ENCODE assay signal across 8 mouse cellular contexts in genomic region chr7:80077801-80078200, GRCm38 (mm10). TPM values are rescaled to one million over a fixed set of nuclear protein-coding genes. Genes with fewer than 3 reads are reported as not detected.
DNase-seq lines count a peak whose midpoint lies in the region; ATAC-seq and TF ChIP-seq lines count a peak whose summit lies in the region.

No protein-coding gene starts in this region.

- ATAC-seq in hindbrain, postnatal 0 days = no peak
- no peak for ATAC-seq in embryonic facial prominence, embryonic 13.5 days (ENCODE audit: insufficient number of reproducible peaks, insufficient read depth, low FRiP score, low TSS enrichment, low read depth)
- ATAC-seq in lung, postnatal 0 days = peak; percentile 11; the same call in 1 of the 2 replicates

- no peak for TF ChIP-seq EP300 in lung, postnatal 0 days (IDR thresholded peaks at IDR 0.05)

- H3K4me2 ChIP-seq in hindbrain, postnatal 0 days (ENCODE audit: low read depth, low read length) = no peak overlapping the region
- no peak overlapping the region for H3K4me2 ChIP-seq in embryonic facial prominence, embryonic 13.5 days
- H3K4me2 ChIP-seq in lung, postnatal 0 days (replicated peaks; ENCODE audit: low read depth, low read length) = no peak overlapping the region

- H3K9me3 ChIP-seq in hindbrain, embryonic 10.5 days = no peaks in the 10 kb centered on the region
- H3K9me3 ChIP-seq in hindbrain, postnatal 0 days (ENCODE audit: low read length) = no peaks in the 10 kb centered on the region
- no peaks in the 10 kb centered on the region for H3K9me3 ChIP-seq in embryonic facial prominence, embryonic 13.5 days
- H3K9me3 ChIP-seq in lung, postnatal 0 days (ENCODE audit: low read length) = no peaks in the 10 kb centered on the region

- 70% methylated on average over 9 of the region's 9 CpGs for WGBS in hindbrain, embryonic 10.5 days
- WGBS in hindbrain, postnatal 0 days = 56% methylated on average over 9 of the region's 9 CpGs
- WGBS in embryonic facial prominence, embryonic 13.5 days = 62% methylated on average over 9 of the region's 9 CpGs
- WGBS in lung, postnatal 0 days = 25% methylated on average over 9 of the region's 9 CpGs

- TF ChIP-seq CTCF in hindbrain, postnatal 0 days (IDR thresholded peaks at IDR 0.05; ENCODE audit: low read depth) = no peak
- TF ChIP-seq CTCF in lung, postnatal 0 days (IDR thresholded peaks at IDR 0.05) = no peak

- H3K4me1 ChIP-seq in hindbrain, embryonic 10.5 days (replicated peaks) = peaks cover 68% of the 10 kb centered on the region
- H3K4me1 ChIP-seq in hindbrain, postnatal 0 days (ENCODE audit: insufficient read depth, low read length) = peaks cover 14% of the 10 kb centered on the region
- H3K4me1 ChIP-seq in embryonic facial prominence, embryonic 13.5 days = peaks cover 56% of the 10 kb centered on the region
- H3K4me1 ChIP-seq in lung, postnatal 0 days (ENCODE audit: insufficient read depth, low read depth, low read length) = peaks cover 46% of the 10 kb centered on the region

- DNase-seq in hindbrain, embryonic 10.5 days (ENCODE audit: low spot score) = no peak
- DNase-seq in hindbrain, postnatal 0 days (ENCODE audit: low spot score) = no peak
- DNase-seq in kidney, adult 18-20 months = peak; percentile 34
- DNase-seq in lung, postnatal 0 days (ENCODE audit: low spot score) = peak; percentile 52
- DNase-seq in frontal cortex, postnatal 36 days (ENCODE audit: low spot score in 2 of 2) = no peak
- DNase-seq in T-cell, adult 2 months (ENCODE audit: low spot score) = no peak
- no peak for DNase-seq in adrenal gland, postnatal 14 days

- no peak overlapping the region for H3K9ac ChIP-seq in hindbrain, postnatal 0 days (replicated peaks; ENCODE audit: low read length)
- no peak overlapping the region for H3K9ac ChIP-seq in embryonic facial prominence, embryonic 13.5 days
- H3K9ac ChIP-seq in lung, postnatal 0 days (replicated peaks; ENCODE audit: low read depth) = no peak overlapping the region

- peaks cover 22% of the 10 kb centered on the region for H3K36me3 ChIP-seq in hindbrain, embryonic 10.5 days
- H3K36me3 ChIP-seq in hindbrain, postnatal 0 days (ENCODE audit: insufficient read depth, low read length) = peaks cover 11% of the 10 kb centered on the region
- peaks cover 20% of the 10 kb centered on the region for H3K36me3 ChIP-seq in embryonic facial prominence, embryonic 13.5 days
- peaks cover 7% of the 10 kb centered on the region; the same call in 1 of the 2 replicates for H3K36me3 ChIP-seq in lung, postnatal 0 days (ENCODE audit: insufficient read depth, low read length)

- peak overlapping the region; percentile 87 for H3K27ac ChIP-seq in hindbrain, embryonic 10.5 days
- H3K27ac ChIP-seq in hindbrain, postnatal 0 days = no peak overlapping the region
- peak overlapping the region; percentile 8; the same call in 1 of the 2 replicates for H3K27ac ChIP-seq in embryonic facial prominence, embryonic 13.5 days
- H3K27ac ChIP-seq in lung, postnatal 0 days (ENCODE audit: low read length) = peak overlapping the region; percentile 54

- no peaks in the 10 kb centered on the region for H3K27me3 ChIP-seq in hindbrain, embryonic 10.5 days (ENCODE audit: insufficient read depth, poor library complexity, severe bottlenecking)
- no peaks in the 10 kb centered on the region for H3K27me3 ChIP-seq in hindbrain, postnatal 0 days (ENCODE audit: insufficient read depth, low read length)
- no peaks in the 10 kb centered on the region for H3K27me3 ChIP-seq in embryonic facial prominence, embryonic 13.5 days
- no peaks in the 10 kb centered on the region for H3K27me3 ChIP-seq in lung, postnatal 0 days (replicated peaks; ENCODE audit: insufficient read depth, low read length)

- no peak overlapping the region for H3K4me3 ChIP-seq in hindbrain, embryonic 10.5 days
- no peak overlapping the region for H3K4me3 ChIP-seq in hindbrain, postnatal 0 days (ENCODE audit: low read length)
- H3K4me3 ChIP-seq in embryonic facial prominence, embryonic 13.5 days = no peak overlapping the region
- no peak overlapping the region for H3K4me3 ChIP-seq in lung, postnatal 0 days (ENCODE audit: low read depth, low read length)

RNA-seq across cellular contexts. Expression of gene Idh2, which starts 37.4 kb away (rescaled TPM):
- 429 and 446 TPM in 2 replicates for polyA plus RNA-seq in hindbrain, embryonic 10.5 days (2016; fragmentation: Nextera tagmentation; extraction: Ambion mirVana)
- total RNA-seq in hindbrain, postnatal 0 days (2014; rRNA removed) = 126 and 161 TPM in 2 replicates
- polyA plus RNA-seq in hindbrain, postnatal 0 days (2015; fragmentation: Nextera tagmentation; extraction: Ambion mirVana) = 152 and 158 TPM in 2 replicates
- 514 and 560 TPM in 2 replicates for polyA plus RNA-seq in embryonic facial prominence, embryonic 13.5 days (2015; fragmentation: Nextera tagmentation; extraction: Ambion mirVana)
- 296 and 298 TPM in 2 replicates for polyA plus RNA-seq in lung, postnatal 0 days (2015; fragmentation: Nextera tagmentation; extraction: Ambion mirVana)
- 353 and 359 TPM in 2 replicates for total RNA-seq in adrenal gland, postnatal 14 days (2021)

RNA-seq across cellular contexts. Expression of gene Zfp710, which starts 53.2 kb away (rescaled TPM):
- 37.5 and 39.3 TPM in 2 replicates for polyA plus RNA-seq in hindbrain, embryonic 10.5 days (2016; fragmentation: Nextera tagmentation; extraction: Ambion mirVana)
- total RNA-seq in hindbrain, postnatal 0 days (2014; rRNA removed) = 25.8 and 29.7 TPM in 2 replicates
- polyA plus RNA-seq in hindbrain, postnatal 0 days (2015; fragmentation: Nextera tagmentation; extraction: Ambion mirVana) = 8.4 and 10.3 TPM in 2 replicates
- polyA plus RNA-seq in embryonic facial prominence, embryonic 13.5 days (2015; fragmentation: Nextera tagmentation; extraction: Ambion mirVana) = 20.1 and 21.9 TPM in 2 replicates
- 11.1 and 12.9 TPM in 2 replicates for polyA plus RNA-seq in lung, postnatal 0 days (2015; fragmentation: Nextera tagmentation; extraction: Ambion mirVana)
- 21.3 and 25.6 TPM in 2 replicates for total RNA-seq in adrenal gland, postnatal 14 days (2021)

Comparison
In these comparisons a context has a peak if more than half of its experiments do, and no peak if none do; other contexts are left out.
1. DNase-seq: peak in kidney, adult 18-20 months (single experiment) and lung, postnatal 0 days (single experiment); none in hindbrain, embryonic 10.5 days (single experiment), hindbrain, postnatal 0 days (single experiment), frontal cortex, postnatal 36 days (0 of 2), T-cell, adult 2 months (single experiment) and adrenal gland, postnatal 14 days (single experiment).